Mouse (Mus musculus): Measurements from ENCODE around the gene Trip4. TPM values are rescaled to one million over a fixed set of nuclear protein-coding genes. Genes with fewer than 3 reads are reported as not detected.

Trip4 gene
- polyA plus RNA-seq, 1 experiment: 19.6 TPM

DNA sequence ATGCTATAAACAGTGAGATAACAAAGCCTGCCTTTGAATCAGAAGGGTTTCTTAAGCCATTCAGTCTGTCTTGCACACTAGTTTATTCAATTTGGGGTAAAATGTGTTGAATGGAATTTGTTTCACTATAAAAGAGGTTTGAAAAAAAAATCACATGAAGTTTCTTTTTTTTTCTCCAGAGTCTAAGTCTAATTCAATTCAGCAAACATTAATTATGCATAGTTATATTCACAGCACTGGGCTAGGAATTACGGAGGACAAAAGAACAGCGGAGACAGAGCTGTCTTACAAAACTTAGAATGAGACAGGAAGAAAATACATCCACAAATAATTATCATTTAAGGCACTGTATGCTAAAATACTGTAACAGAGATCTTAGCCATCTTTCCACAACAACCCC is 90.2 kb downstream of the Trip4 start:
- TF ChIP-seq POLR2A (IDR thresholded peaks at IDR 0.05; ENCODE audit: extremely low read depth, insufficient read depth, low read length) (no peak), CTCF (IDR thresholded peaks at IDR 0.05; ENCODE audit: extremely low read depth, insufficient read depth, low read length) (no peak)
- Histone ChIP-seq H3K4me1 (ENCODE audit: control insufficient read depth, insufficient read depth, low read length) (peaks cover 1% of the 10 kb centered on the region; the same call in 1 of the 2 replicates), H3K4me3 (ENCODE audit: insufficient read depth, low read length) (no peak overlapping the region), H3K27ac (ENCODE audit: insufficient read depth, low read length) (no peak overlapping the region)

DNA sequence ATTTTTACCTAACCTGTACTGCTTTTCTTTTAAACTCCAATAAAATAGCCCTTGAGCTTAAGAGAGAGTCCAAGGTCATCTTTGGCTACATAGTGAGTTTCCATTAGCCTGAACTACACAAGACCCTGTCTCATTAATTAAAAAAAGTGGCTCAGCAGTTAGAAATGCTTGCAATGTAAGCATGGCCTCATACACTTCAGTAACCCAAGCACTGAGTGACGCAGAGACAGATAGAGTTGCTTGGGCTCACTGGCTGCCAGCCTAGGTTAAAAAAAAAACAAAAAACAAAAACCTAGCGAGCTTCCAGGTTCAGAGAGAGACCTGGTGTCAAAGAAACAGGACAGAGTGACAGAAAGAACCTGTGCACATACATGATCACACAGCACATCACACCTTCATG is 95.8 kb downstream of the Trip4 start:
- TF ChIP-seq POLR2A (IDR thresholded peaks at IDR 0.05; ENCODE audit: extremely low read depth, insufficient read depth, low read length) (no peak), CTCF (IDR thresholded peaks at IDR 0.05; ENCODE audit: extremely low read depth, insufficient read depth, low read length) (no peak)
- Histone ChIP-seq H3K4me3 (ENCODE audit: insufficient read depth, low read length) (no peak overlapping the region), H3K4me1 (ENCODE audit: control insufficient read depth, insufficient read depth, low read length) (peaks cover 7% of the 10 kb centered on the region), H3K27ac (ENCODE audit: insufficient read depth, low read length) (no peak overlapping the region)

DNA sequence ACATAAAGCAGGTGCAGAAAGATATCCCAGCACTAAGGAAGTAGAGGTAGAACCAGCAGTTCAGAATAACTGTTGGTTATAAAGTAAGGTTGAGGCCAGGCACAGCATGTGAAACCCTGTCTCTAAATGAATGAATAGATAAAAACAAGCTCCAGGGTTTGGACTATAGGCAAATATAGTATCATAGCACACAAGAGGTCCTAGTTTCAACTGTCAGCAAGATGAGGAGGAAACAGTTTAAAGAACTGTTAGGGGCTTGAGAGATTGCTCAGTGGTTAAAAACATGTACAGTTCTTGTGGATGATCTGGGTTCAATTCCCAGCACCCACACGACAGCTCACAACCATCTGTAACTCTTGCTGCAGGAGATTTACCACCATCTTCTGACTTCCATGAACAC is 96.8 kb downstream of the Trip4 start:
- TF ChIP-seq POLR2A (IDR thresholded peaks at IDR 0.05; ENCODE audit: extremely low read depth, insufficient read depth, low read length): no peak
- no peak for TF ChIP-seq CTCF (IDR thresholded peaks at IDR 0.05; ENCODE audit: extremely low read depth, insufficient read depth, low read length)
- Histone ChIP-seq H3K4me3 (ENCODE audit: insufficient read depth, low read length) (no peak overlapping the region), H3K4me1 (ENCODE audit: control insufficient read depth, insufficient read depth, low read length) (peaks cover 7% of the 10 kb centered on the region), H3K27ac (ENCODE audit: insufficient read depth, low read length) (no peak overlapping the region)

DNA sequence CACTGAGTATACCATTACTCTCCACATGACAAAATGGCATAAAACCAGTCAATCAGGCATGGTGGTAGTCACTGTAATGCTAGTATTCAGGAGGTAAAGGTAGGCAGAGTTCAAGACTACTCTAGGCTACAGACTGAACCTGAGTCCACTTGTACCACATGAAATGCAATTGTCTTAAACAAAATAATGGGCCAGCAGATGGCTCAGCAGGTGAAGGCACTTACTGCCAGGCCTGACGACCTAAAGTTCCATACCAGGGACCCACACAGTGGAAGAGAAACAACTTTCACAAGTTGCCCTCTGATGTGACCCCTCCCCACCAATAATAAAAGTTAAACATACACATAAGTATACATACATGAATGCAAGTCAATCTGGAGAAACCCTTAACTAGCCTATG is 100.8 kb downstream of the Trip4 start:
- H3K4me1 ChIP-seq (ENCODE audit: control insufficient read depth, insufficient read depth, low read length): peaks cover 4% of the 10 kb centered on the region; the same call in 1 of the 2 replicates
- no peak overlapping the region for H3K27ac ChIP-seq (ENCODE audit: insufficient read depth, low read length)
- no peak overlapping the region for H3K4me3 ChIP-seq (ENCODE audit: insufficient read depth, low read length)
- TF ChIP-seq CTCF (IDR thresholded peaks at IDR 0.05; ENCODE audit: extremely low read depth, insufficient read depth, low read length): no peak
- TF ChIP-seq POLR2A (IDR thresholded peaks at IDR 0.05; ENCODE audit: extremely low read depth, insufficient read depth, low read length): no peak

DNA sequence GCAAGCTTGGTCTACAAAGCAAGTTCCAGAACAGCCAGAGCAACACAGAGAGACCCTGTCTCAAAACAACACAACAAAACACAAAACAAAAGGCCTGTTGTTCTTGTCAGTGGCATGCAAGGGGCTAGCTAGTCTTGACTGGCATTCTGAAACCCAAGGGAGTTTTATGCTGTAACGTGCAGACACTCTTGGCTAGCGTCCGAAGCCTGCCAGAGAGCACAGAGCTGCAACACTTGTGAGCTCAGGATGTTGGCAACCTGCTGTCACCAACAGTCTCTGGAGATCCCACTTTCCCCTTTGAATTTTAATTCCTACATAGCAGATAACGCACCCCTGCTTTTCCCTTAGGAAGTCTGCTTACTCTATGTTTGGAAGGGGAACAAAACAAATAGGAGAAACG is 101.3 kb downstream of the Trip4 start:
- TF ChIP-seq CTCF (IDR thresholded peaks at IDR 0.05; ENCODE audit: extremely low read depth, insufficient read depth, low read length) (no peak), POLR2A (IDR thresholded peaks at IDR 0.05; ENCODE audit: extremely low read depth, insufficient read depth, low read length) (no peak)
- no peak overlapping the region for H3K4me3 ChIP-seq (ENCODE audit: insufficient read depth, low read length)
- H3K4me1 ChIP-seq (ENCODE audit: control insufficient read depth, insufficient read depth, low read length): peaks cover 3% of the 10 kb centered on the region; the same call in 1 of the 2 replicates
- no peak overlapping the region for H3K27ac ChIP-seq (ENCODE audit: insufficient read depth, low read length)

DNA sequence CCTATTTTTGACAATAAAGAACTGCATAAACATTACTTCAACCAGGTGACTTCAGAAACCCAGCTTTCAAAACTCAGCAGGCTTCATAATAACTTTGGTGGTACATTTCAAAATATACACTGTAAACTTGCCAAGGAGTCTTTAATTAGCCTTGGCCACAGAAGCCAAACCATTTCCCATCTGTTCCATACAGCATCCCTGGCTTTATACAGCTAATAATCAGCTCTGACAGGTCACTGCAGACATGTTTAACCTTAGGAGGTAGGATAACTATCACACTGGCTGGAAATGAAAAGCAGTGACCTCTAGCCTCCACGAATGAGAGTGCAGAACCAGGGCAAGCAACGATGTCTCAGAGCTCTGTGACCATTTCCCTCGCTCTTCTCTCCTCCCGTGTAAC is 108.8 kb downstream of the Trip4 start:
- TF ChIP-seq CTCF (IDR thresholded peaks at IDR 0.05; ENCODE audit: extremely low read depth, insufficient read depth, low read length): no peak
- TF ChIP-seq POLR2A (IDR thresholded peaks at IDR 0.05; ENCODE audit: extremely low read depth, insufficient read depth, low read length): no peak
- Histone ChIP-seq H3K27ac (ENCODE audit: insufficient read depth, low read length) (no peak overlapping the region), H3K4me3 (ENCODE audit: insufficient read depth, low read length) (no peak overlapping the region), H3K4me1 (ENCODE audit: control insufficient read depth, insufficient read depth, low read length) (peaks cover 2% of the 10 kb centered on the region)

DNA sequence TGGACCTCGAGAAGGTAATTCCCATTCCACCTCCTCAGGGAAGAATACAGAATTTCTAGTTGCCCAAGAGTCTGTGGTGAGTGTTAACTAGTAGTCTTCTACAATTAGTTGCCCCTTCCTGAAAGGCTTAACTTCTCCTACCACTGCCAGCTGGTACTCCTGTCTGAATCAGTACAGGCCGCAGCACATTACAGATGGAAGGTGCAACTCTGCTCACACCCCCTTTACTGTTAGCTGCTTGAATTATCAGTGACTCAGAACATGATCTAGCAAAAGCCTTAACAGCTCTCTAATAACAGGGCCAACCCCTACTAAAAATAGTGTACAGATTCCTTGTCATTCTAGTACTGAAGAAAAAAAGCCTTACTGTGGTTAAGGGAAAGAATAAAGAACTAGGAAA is 112.9 kb downstream of the Trip4 start:
- Histone ChIP-seq H3K4me1 (ENCODE audit: control insufficient read depth, insufficient read depth, low read length) (peaks cover 9% of the 10 kb centered on the region), H3K27ac (ENCODE audit: insufficient read depth, low read length) (no peak overlapping the region)
- TF ChIP-seq POLR2A (IDR thresholded peaks at IDR 0.05; ENCODE audit: extremely low read depth, insufficient read depth, low read length) (no peak), CTCF (IDR thresholded peaks at IDR 0.05; ENCODE audit: extremely low read depth, insufficient read depth, low read length) (no peak)

DNA sequence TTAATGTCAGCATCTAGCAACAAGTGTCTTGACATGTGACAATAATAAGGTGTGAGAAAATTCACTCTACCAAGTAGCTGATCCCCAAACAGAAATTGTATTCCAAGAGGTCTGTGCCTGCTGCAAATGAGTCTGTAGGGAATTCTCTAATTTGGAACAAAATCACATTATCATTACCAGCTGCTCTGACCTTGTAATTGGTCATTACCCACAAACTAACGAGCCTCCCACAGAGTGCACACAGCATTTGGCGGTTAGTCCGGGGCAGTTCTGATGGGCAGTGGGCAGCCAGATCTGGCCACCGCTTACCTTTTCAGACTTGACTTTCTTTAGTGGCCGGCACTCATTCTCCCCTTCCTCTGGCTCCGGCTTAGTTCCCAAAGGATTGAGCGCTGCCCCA is 114.3 kb downstream of the Trip4 start:
- Histone ChIP-seq H3K27ac (ENCODE audit: insufficient read depth, low read length) (no peak overlapping the region), H3K4me1 (ENCODE audit: control insufficient read depth, insufficient read depth, low read length) (peaks cover 8% of the 10 kb centered on the region)
- TF ChIP-seq CTCF (IDR thresholded peaks at IDR 0.05; ENCODE audit: extremely low read depth, insufficient read depth, low read length) (no peak), POLR2A (IDR thresholded peaks at IDR 0.05; ENCODE audit: extremely low read depth, insufficient read depth, low read length) (no peak)

More for the DNA sequence above, 112.9 kb downstream of the Trip4 start:
- H3K4me3 ChIP-seq (ENCODE audit: insufficient read depth, low read length): no peak overlapping the region

DNA sequence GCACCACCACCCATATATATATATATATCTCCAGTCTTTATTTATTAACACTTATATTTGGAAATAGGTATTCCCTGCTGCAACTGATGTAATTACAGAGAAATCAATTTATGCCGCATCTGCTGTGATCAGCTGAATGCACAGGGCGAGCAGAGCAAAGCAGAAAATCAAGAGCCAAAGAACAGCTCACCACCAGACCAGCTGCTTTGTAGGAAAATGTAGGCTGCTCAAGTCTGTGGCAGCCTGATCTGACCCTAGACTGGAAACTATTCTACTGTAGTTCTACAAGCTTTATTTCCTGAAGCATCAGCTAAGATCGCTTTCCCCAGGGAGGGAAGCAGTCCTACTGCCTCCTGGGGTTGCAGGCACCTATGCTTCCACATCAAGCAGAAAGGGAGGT is 115.1 kb downstream of the Trip4 start:
- H3K27ac ChIP-seq (ENCODE audit: insufficient read depth, low read length): no peak overlapping the region
- TF ChIP-seq POLR2A (IDR thresholded peaks at IDR 0.05; ENCODE audit: extremely low read depth, insufficient read depth, low read length): no peak
- no peak for TF ChIP-seq CTCF (IDR thresholded peaks at IDR 0.05; ENCODE audit: extremely low read depth, insufficient read depth, low read length)
- peaks cover 8% of the 10 kb centered on the region for H3K4me1 ChIP-seq (ENCODE audit: control insufficient read depth, insufficient read depth, low read length)

More for the DNA sequence above, 114.3 kb downstream of the Trip4 start:
- H3K4me3 ChIP-seq (ENCODE audit: insufficient read depth, low read length): no peak overlapping the region

DNA sequence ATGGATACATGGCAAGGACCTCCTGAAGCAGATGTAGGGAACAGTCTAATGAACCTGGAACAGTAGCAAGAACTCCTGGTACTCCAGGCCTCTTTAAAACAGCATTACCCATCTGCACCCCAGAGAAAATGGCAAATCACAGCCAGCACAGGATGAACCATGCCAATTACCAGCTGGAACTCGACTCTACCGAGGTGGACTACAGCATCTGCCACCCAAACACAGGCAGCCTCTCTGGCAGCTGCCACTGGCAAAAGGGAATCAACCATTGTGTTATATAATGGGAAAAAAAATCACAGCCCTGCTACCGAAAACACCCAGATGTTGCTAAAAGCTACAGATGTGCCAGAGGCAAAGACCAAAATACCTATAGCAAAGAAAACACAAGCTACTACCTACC is 115.5 kb downstream of the Trip4 start:
- no peak overlapping the region for H3K27ac ChIP-seq (ENCODE audit: insufficient read depth, low read length)
- H3K4me1 ChIP-seq (ENCODE audit: control insufficient read depth, insufficient read depth, low read length): peaks cover 8% of the 10 kb centered on the region
- TF ChIP-seq CTCF (IDR thresholded peaks at IDR 0.05; ENCODE audit: extremely low read depth, insufficient read depth, low read length) (no peak), POLR2A (IDR thresholded peaks at IDR 0.05; ENCODE audit: extremely low read depth, insufficient read depth, low read length) (no peak)
- no peak overlapping the region for H3K4me3 ChIP-seq (ENCODE audit: insufficient read depth, low read length)

More for the DNA sequence above, 115.1 kb downstream of the Trip4 start:
- no peak overlapping the region for H3K4me3 ChIP-seq (ENCODE audit: insufficient read depth, low read length)
